Mouse (Mus musculus) E14TG2a.4 (cell line): ENCODE measurements around the gene Adarb1.

Experiments
- H3K27me3 ChIP-seq: 2 replicates; pipeline ENCODE4 v1.6.1; 2014; ENCODE audit warnings: low read length, control low read depth; ENCODE audit not compliant: insufficient read depth
- H3K36me3 ChIP-seq: 2 replicates; pipeline ENCODE4 v1.6.1; 2014; ENCODE audit warnings: low read length, control low read depth; ENCODE audit not compliant: insufficient read depth
- H3K4me1 ChIP-seq: replicated peaks from 2 replicates; pipeline ENCODE4 v1.6.1; 2014; ENCODE audit warnings: low read depth, low read length, control low read depth
- H3K4me3 ChIP-seq: replicated peaks from 2 replicates; pipeline ENCODE4 v1.5.1; 2014; ENCODE audit warnings: mild to moderate bottlenecking, low read length
- H3K9me3 ChIP-seq: 2 replicates; pipeline ENCODE4 v1.6.1; 2014; ENCODE audit warnings: low read length, control low read depth
- CTCF ChIP-seq: conservative IDR thresholded peaks from 2 replicates; pipeline ENCODE4 v1.5.1; 2014; ENCODE audit warnings: low read length
- NANOG ChIP-seq: IDR thresholded peaks from 2 replicates; pipeline ENCODE4 v1.6.1; 2014; ENCODE audit warnings: borderline replicate concordance, low read length, mixed read lengths
- POU5F1 ChIP-seq: IDR thresholded peaks from 2 replicates; pipeline ENCODE4 v1.6.1; 2014; ENCODE audit warnings: low read length, borderline replicate concordance

Gene Adarb1

DNA sequence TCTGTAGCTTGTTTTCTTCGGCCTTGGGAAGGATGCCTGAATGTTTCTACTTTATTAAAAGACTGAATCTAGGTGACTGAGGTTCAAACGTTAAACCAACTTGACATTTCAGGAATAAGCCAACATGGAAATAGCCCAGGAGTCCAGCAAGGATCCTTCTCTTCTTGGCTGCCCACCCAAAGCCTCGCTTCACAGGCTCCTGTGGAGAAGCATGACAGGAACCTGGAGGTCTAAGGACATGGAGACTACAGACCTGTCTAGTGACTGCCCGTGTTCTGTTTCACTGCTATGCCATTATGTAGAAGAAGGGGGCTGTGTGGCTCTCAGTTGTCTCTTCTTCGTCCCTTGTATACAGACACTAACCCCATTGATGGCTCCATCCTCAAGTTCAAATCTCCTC is 11.9 kb upstream of the Adarb1 start:
- no peak for TF ChIP-seq POU5F1
- no peak for TF ChIP-seq CTCF
- TF ChIP-seq NANOG, result no peak
- no peaks in the 10 kb centered on the region for H3K36me3 ChIP-seq
- peaks cover 12% of the 10 kb centered on the region for H3K4me1 ChIP-seq
- H3K9me3 ChIP-seq, result no peaks in the 10 kb centered on the region
- peaks cover 2% of the 10 kb centered on the region; the same call in 1 of the 2 replicates for H3K27me3 ChIP-seq
- H3K4me3 ChIP-seq, result no peak overlapping the region

GRCm38 (mm10) chr10:77427610-77428009 is 9.5 kb upstream of the Adarb1 start:
- no peak overlapping the region for H3K4me3 ChIP-seq
- no peak for TF ChIP-seq NANOG
- no peak for TF ChIP-seq CTCF
- no peak for TF ChIP-seq POU5F1
- H3K36me3 ChIP-seq, result no peaks in the 10 kb centered on the region
- H3K4me1 ChIP-seq, result no peaks in the 10 kb centered on the region
- H3K27me3 ChIP-seq, result no peaks in the 10 kb centered on the region
- H3K9me3 ChIP-seq, result no peaks in the 10 kb centered on the region

GRCm38 (mm10) chr10:77420190-77420589 is 2.1 kb upstream of the Adarb1 start:
- Histone ChIP-seq H3K36me3 (no peaks in the 10 kb centered on the region), H3K4me1 (peaks cover 18% of the 10 kb centered on the region), H3K4me3 (no peak overlapping the region), H3K27me3 (peaks cover 33% of the 10 kb centered on the region), H3K9me3 (no peaks in the 10 kb centered on the region)
- TF ChIP-seq POU5F1 (no peak), CTCF (no peak), NANOG (no peak)

- peaks cover 33% of the 10 kb centered on the region for H3K27me3 ChIP-seq
- H3K36me3 ChIP-seq, result no peaks in the 10 kb centered on the region
- peak overlapping the region; percentile 94 for H3K4me3 ChIP-seq
- H3K4me1 ChIP-seq, result peaks cover 25% of the 10 kb centered on the region
- H3K9me3 ChIP-seq, result no peaks in the 10 kb centered on the region
- TF ChIP-seq CTCF (no peak), NANOG (no peak), POU5F1 (no peak)
These were observed 599 bp downstream of the Adarb1 start for GRCm38 (mm10) chr10:77417240-77418102.

- Histone ChIP-seq H3K36me3 (no peaks in the 10 kb centered on the region), H3K9me3 (no peaks in the 10 kb centered on the region), H3K4me1 (peaks cover 25% of the 10 kb centered on the region), H3K4me3 (peak overlapping the region; percentile 94), H3K27me3 (peaks cover 33% of the 10 kb centered on the region)
- no peak for TF ChIP-seq CTCF
- TF ChIP-seq NANOG, result no peak
- no peak for TF ChIP-seq POU5F1
These were observed 1.3 kb downstream of the Adarb1 start for GRCm38 (mm10) chr10:77416666-77417239.

GRCm38 (mm10) chr10:77415867-77416266 is 2.2 kb downstream of the Adarb1 start:
- TF ChIP-seq CTCF (no peak), POU5F1 (no peak), NANOG (no peak)
- Histone ChIP-seq H3K9me3 (no peaks in the 10 kb centered on the region), H3K4me1 (peaks cover 25% of the 10 kb centered on the region), H3K4me3 (no peak overlapping the region), H3K27me3 (peaks cover 33% of the 10 kb centered on the region), H3K36me3 (no peaks in the 10 kb centered on the region)

DNA sequence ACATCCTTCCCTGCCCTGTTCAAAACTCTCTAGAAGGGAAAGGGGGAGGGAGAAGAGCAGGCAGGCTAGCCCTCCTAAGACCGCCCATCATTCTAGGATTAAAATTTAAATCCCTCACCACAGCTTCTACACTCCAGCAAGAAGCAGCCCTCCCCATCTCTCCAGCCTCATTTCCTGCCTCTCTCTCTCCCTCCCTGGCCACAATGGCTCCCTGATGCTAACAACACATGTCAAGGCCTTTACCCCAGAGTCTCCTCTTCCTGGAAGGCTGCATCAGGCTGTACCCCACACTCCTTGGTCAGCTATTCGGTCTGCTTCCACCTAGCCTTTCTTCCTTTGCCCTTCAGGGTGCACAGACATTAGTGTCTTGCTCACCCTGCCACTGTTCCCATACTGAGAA is 4.3 kb downstream of the Adarb1 start:
- Histone ChIP-seq H3K27me3 (peaks cover 22% of the 10 kb centered on the region), H3K4me1 (peaks cover 22% of the 10 kb centered on the region), H3K9me3 (no peaks in the 10 kb centered on the region), H3K4me3 (no peak overlapping the region), H3K36me3 (no peaks in the 10 kb centered on the region)
- TF ChIP-seq NANOG, result no peak
- no peak for TF ChIP-seq CTCF
- TF ChIP-seq POU5F1, result no peak

- Histone ChIP-seq H3K36me3 (no peaks in the 10 kb centered on the region), H3K9me3 (no peaks in the 10 kb centered on the region), H3K4me3 (no peak overlapping the region), H3K27me3 (no peaks in the 10 kb centered on the region), H3K4me1 (peaks cover 7% of the 10 kb centered on the region)
- TF ChIP-seq POU5F1 (no peak), CTCF (no peak), NANOG (no peak)
These were observed 8.9 kb downstream of the Adarb1 start for GRCm38 (mm10) chr10:77409154-77409553.

DNA sequence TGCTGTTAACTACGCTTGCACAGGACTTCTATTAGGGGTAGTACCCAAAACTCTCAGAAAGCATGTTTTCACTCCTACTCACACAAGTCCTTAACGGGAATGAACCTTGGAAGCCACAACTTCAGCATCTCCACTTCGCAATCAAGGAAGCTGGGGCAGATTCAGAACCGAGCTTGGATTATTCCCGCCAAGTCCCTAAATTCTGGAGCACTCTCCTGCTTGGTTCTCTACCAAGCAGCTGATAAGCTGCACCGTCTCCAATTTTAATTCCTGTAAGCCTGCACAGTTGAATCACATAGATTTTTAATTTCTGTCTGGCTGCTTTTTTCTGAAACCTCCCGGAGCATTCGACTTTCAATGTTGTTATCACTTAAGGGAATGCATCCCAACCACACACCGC is 9.8 kb downstream of the Adarb1 start:
- Histone ChIP-seq H3K36me3 (no peaks in the 10 kb centered on the region), H3K27me3 (no peaks in the 10 kb centered on the region), H3K9me3 (no peaks in the 10 kb centered on the region), H3K4me3 (no peak overlapping the region), H3K4me1 (no peaks in the 10 kb centered on the region)
- TF ChIP-seq NANOG (no peak), POU5F1 (no peak), CTCF (no peak)
